Mouse (Mus musculus) myocyte (in vitro differentiated cells): ENCODE results near the gene Mtfr1l. TPM values are rescaled to one million over a fixed set of nuclear protein-coding genes. Genes with fewer than 3 reads are reported as not detected.
A peak's percentile ranks its signal among the peaks of the same experiment; 100 is the strongest.

Experiments
- H3K27me3 ChIP-seq: one replicate; pipeline ENCODE4 v1.6.1; 2011; ENCODE audit not compliant: control insufficient read depth, insufficient read depth, insufficient read length
- H3K36me3 ChIP-seq: one replicate; pipeline ENCODE4 v1.6.1; 2011; ENCODE audit not compliant: control insufficient read depth, insufficient read depth
- H3K4me2 ChIP-seq: one replicate; pipeline ENCODE4 v1.6.1; 2011; ENCODE audit warnings: low read depth, control low read depth
- H3K4me3 ChIP-seq: one replicate; pipeline ENCODE4 v1.5.1; 2011; ENCODE audit warnings: mild to moderate bottlenecking, control low read depth, moderate library complexity
- H3K79me2 ChIP-seq: one replicate; pipeline ENCODE4 v1.6.1; 2011; ENCODE audit not compliant: control insufficient read depth, insufficient read depth
- H3ac ChIP-seq: one replicate; pipeline ENCODE4 v1.6.1; 2011; ENCODE audit not compliant: control insufficient read depth, insufficient read length
- CEBPB ChIP-seq: IDR thresholded peaks from 2 replicates; pipeline ENCODE4 v1.6.1; 2011; ENCODE audit warnings: mild to moderate bottlenecking, moderate library complexity; ENCODE audit not compliant: poor library complexity, insufficient read depth, severe bottlenecking
- E2F4 ChIP-seq: IDR thresholded peaks from one replicate; pipeline ENCODE4 v1.6.1; 2011; ENCODE audit warnings: mild to moderate bottlenecking, control low read depth, moderate library complexity; ENCODE audit not compliant: insufficient read depth
- MAX ChIP-seq: IDR thresholded peaks from one replicate; pipeline ENCODE4 v1.6.1; 2011; ENCODE audit warnings: low read depth, mild to moderate bottlenecking, control low read depth
- MYOD1 ChIP-seq, 3 experiments: IDR thresholded peaks; one replicate each; pipeline ENCODE4 v1.6.1; 2011; ENCODE audit warnings: control low read depth in 2 of 3, low read depth in 2 of 3, mild to moderate bottlenecking in 2 of 3, moderate library complexity in 1 of 3; ENCODE audit not compliant: insufficient read length in 2 of 3, control insufficient read depth in 1 of 3
- MYOG ChIP-seq, 3 experiments: IDR thresholded peaks; one replicate each; pipeline ENCODE4 v1.6.1; 2011; ENCODE audit warnings: control low read depth in 2 of 3, low read depth in 2 of 3, mild to moderate bottlenecking in 2 of 3; ENCODE audit not compliant: insufficient read length in 2 of 3, control insufficient read depth in 1 of 3, insufficient read depth in 1 of 3
- POLR2A ChIP-seq: IDR thresholded peaks from one replicate; pipeline ENCODE4 v1.6.1; 2011; ENCODE audit warnings: low read depth, mild to moderate bottlenecking, control low read depth, moderate library complexity; ENCODE audit not compliant: insufficient read length
- POLR2AphosphoS2 ChIP-seq: IDR thresholded peaks from one replicate; pipeline ENCODE4 v1.6.1; 2011; ENCODE audit warnings: low read depth, control low read depth; ENCODE audit not compliant: insufficient read length
- REST ChIP-seq: IDR thresholded peaks from one replicate; pipeline ENCODE4 v1.6.1; 2011; ENCODE audit warnings: mild to moderate bottlenecking, control low read depth, moderate library complexity; ENCODE audit not compliant: insufficient read depth, insufficient read length
- SRF ChIP-seq: IDR thresholded peaks from one replicate; pipeline ENCODE4 v1.6.1; 2011; ENCODE audit warnings: low read depth; ENCODE audit not compliant: control insufficient read depth, insufficient read length
- TCF12 ChIP-seq: IDR thresholded peaks from one replicate; pipeline ENCODE4 v1.6.1; 2011; ENCODE audit warnings: mild to moderate bottlenecking, control low read depth; ENCODE audit not compliant: poor library complexity, insufficient read depth, severe bottlenecking
- TCF3 ChIP-seq: IDR thresholded peaks from one replicate; pipeline ENCODE4 v1.6.1; 2011; ENCODE audit warnings: low read depth, control low read depth; ENCODE audit not compliant: insufficient read length
- USF1 ChIP-seq: IDR thresholded peaks from one replicate; pipeline ENCODE4 v1.6.1; 2011; ENCODE audit warnings: low read depth, mild to moderate bottlenecking, control low read depth, moderate library complexity
- polyA plus RNA-seq: library from polyadenylated mRNA; unstranded; fragments of >200 nt; fragmentation: generic; extraction: Trizol; gene quantifications from one replicate; pipeline ENCODE4 v1.2.1, GENCODE M21; 2012; ENCODE audit warnings: missing spikeins

Gene Mtfr1l
- polyA plus RNA-seq, 1 experiment, result 92.0 TPM

DNA sequence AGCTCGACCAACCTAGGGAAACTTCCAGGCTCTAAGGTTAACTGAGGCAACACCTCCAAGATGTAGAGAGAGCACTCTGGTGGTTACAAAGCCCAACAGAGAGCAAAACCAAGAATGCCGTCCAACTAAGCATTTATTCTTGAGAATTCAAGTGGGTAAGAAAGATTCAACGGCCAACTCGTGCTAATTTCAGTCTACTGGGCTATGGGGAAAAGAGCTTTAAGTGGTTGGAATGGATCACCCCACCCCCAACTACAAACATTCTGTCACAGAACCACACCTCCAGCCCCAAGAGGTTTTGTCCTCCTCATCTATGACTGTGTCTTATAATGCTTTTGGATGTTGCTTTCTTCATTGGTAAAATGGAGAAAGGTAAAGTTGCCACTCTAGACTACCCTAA, 2.3 kb downstream of the Mtfr1l start:
- TF ChIP-seq TCF12, result no peak
- TF ChIP-seq MYOG (IDR thresholded peaks at IDR 0.05; ENCODE audit: control insufficient read depth in 1 of 3, insufficient read depth in 1 of 3, insufficient read length in 2 of 3, low read depth in 2 of 3), result no peak
- no peak for TF ChIP-seq POLR2AphosphoS2
- no peak for TF ChIP-seq USF1
- no peak for TF ChIP-seq POLR2A
- TF ChIP-seq REST, result no peak
- TF ChIP-seq CEBPB, result no peak
- no peak for TF ChIP-seq TCF3
- no peak for TF ChIP-seq MAX
- no peak for TF ChIP-seq MYOD1 (IDR thresholded peaks at IDR 0.05; ENCODE audit: control insufficient read depth in 1 of 3, insufficient read length in 2 of 3, low read depth in 2 of 3)
- no peak for TF ChIP-seq E2F4
- no peak for TF ChIP-seq SRF
- Histone ChIP-seq H3K79me2 (peaks cover 19% of the 10 kb centered on the region), H3ac (no peak overlapping the region), H3K4me3 (no peak overlapping the region), H3K36me3 (peaks cover 23% of the 10 kb centered on the region), H3K27me3 (no peaks in the 10 kb centered on the region), H3K4me2 (peak overlapping the region; percentile 95)

DNA sequence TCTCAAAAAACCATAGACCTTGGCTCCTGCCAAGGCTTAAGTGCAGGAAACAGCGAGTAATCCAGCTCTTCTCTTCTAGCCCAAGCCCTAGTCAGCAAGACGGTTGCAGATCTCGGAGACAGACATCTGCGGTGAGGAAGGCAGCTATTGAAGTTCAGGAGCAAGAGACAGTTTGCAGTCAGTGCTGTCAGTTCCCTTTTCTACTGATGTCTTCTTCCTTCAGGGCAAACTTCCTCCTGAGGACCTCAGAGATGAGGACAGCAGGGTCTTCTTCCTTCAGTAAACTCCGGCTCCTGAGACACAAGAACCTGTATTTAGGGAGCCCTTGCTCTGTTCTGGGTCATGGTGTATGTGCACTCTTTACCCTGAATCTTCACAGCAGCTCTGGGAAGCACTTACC, 9.0 kb downstream of the Mtfr1l start:
- no peak overlapping the region for H3K4me2 ChIP-seq
- H3K4me3 ChIP-seq, result no peak overlapping the region
- TF ChIP-seq USF1 (no peak), POLR2A (no peak), POLR2AphosphoS2 (no peak), SRF (no peak), MAX (no peak), CEBPB (no peak), TCF12 (no peak), MYOD1 (IDR thresholded peaks at IDR 0.05; ENCODE audit: control insufficient read depth in 1 of 3, insufficient read length in 2 of 3, low read depth in 2 of 3) (no peak), MYOG (IDR thresholded peaks at IDR 0.05; ENCODE audit: control insufficient read depth in 1 of 3, insufficient read depth in 1 of 3, insufficient read length in 2 of 3, low read depth in 2 of 3) (no peak), TCF3 (no peak), REST (no peak), E2F4 (no peak)

GRCm38 (mm10) chr4:134525806-134526205, 9.4 kb downstream of the Mtfr1l start:
- Histone ChIP-seq H3ac (no peak overlapping the region), H3K4me3 (no peak overlapping the region), H3K36me3 (peaks cover 37% of the 10 kb centered on the region), H3K27me3 (no peaks in the 10 kb centered on the region), H3K79me2 (peaks cover 3% of the 10 kb centered on the region), H3K4me2 (no peak overlapping the region)
- no peak for TF ChIP-seq MAX
- no peak for TF ChIP-seq MYOD1 (IDR thresholded peaks at IDR 0.05; ENCODE audit: control insufficient read depth in 1 of 3, insufficient read length in 2 of 3, low read depth in 2 of 3)
- TF ChIP-seq CEBPB, result no peak
- TF ChIP-seq USF1, result no peak

More for the DNA sequence above, 9.0 kb downstream of the Mtfr1l start:
- no peak overlapping the region for H3ac ChIP-seq
- no peaks in the 10 kb centered on the region for H3K27me3 ChIP-seq
- peaks cover 40% of the 10 kb centered on the region for H3K36me3 ChIP-seq
- peaks cover 3% of the 10 kb centered on the region for H3K79me2 ChIP-seq

GRCm38 (mm10) chr4:134523447-134523846, 11.7 kb downstream of the Mtfr1l start:
- H3K4me3 ChIP-seq, result no peak overlapping the region
- no peak for TF ChIP-seq TCF3
- TF ChIP-seq CEBPB, result no peak
- no peak for TF ChIP-seq REST
- no peak for TF ChIP-seq MAX
- no peak for TF ChIP-seq USF1
- no peak for TF ChIP-seq POLR2A
- TF ChIP-seq POLR2AphosphoS2, result no peak
- TF ChIP-seq E2F4, result no peak
- TF ChIP-seq MYOG (IDR thresholded peaks at IDR 0.05; ENCODE audit: control insufficient read depth in 1 of 3, insufficient read depth in 1 of 3, insufficient read length in 2 of 3, low read depth in 2 of 3), result no peak
- no peak for TF ChIP-seq MYOD1 (IDR thresholded peaks at IDR 0.05; ENCODE audit: control insufficient read depth in 1 of 3, insufficient read length in 2 of 3, low read depth in 2 of 3)
- no peak for TF ChIP-seq SRF
- no peak for TF ChIP-seq TCF12
- no peaks in the 10 kb centered on the region for H3K27me3 ChIP-seq
- peaks cover 22% of the 10 kb centered on the region for H3K36me3 ChIP-seq
- H3ac ChIP-seq, result no peak overlapping the region
- H3K4me2 ChIP-seq, result no peak overlapping the region
- peaks cover 14% of the 10 kb centered on the region for H3K79me2 ChIP-seq

GRCm38 (mm10) chr4:134519281-134519680, 15.9 kb downstream of the Mtfr1l start:
- no peak overlapping the region for H3K4me3 ChIP-seq
- H3ac ChIP-seq, result no peak overlapping the region
- peaks cover 28% of the 10 kb centered on the region for H3K79me2 ChIP-seq
- H3K36me3 ChIP-seq, result peaks cover 4% of the 10 kb centered on the region
- no peaks in the 10 kb centered on the region for H3K27me3 ChIP-seq
- no peak overlapping the region for H3K4me2 ChIP-seq
- no peak for TF ChIP-seq MYOG (IDR thresholded peaks at IDR 0.05; ENCODE audit: control insufficient read depth in 1 of 3, insufficient read depth in 1 of 3, insufficient read length in 2 of 3, low read depth in 2 of 3)
